Mouse (Mus musculus) thymus, adult 2 months (tissue): Measurements from ENCODE around the gene Spdye4c.

ENCODE experiments used
- CTCF ChIP-seq: fragments of 200-500 bp; IDR thresholded peaks from 2 replicates; pipeline ENCODE4 v1.5.1; 2012; ENCODE audit warnings: mild to moderate bottlenecking, control low read depth, low read length, moderate library complexity, borderline replicate concordance; ENCODE audit not compliant: control insufficient read depth, poor library complexity, insufficient read depth; ENCODE audit errors: extremely low read depth
- POLR2A ChIP-seq: fragments of 200-500 bp; IDR thresholded peaks from 2 replicates; pipeline ENCODE4 v1.6.1; 2012; ENCODE audit warnings: mild to moderate bottlenecking, low read length, control low read depth, moderate library complexity; ENCODE audit not compliant: control insufficient read depth, poor library complexity, insufficient read depth; ENCODE audit errors: extremely low read depth

DNA sequence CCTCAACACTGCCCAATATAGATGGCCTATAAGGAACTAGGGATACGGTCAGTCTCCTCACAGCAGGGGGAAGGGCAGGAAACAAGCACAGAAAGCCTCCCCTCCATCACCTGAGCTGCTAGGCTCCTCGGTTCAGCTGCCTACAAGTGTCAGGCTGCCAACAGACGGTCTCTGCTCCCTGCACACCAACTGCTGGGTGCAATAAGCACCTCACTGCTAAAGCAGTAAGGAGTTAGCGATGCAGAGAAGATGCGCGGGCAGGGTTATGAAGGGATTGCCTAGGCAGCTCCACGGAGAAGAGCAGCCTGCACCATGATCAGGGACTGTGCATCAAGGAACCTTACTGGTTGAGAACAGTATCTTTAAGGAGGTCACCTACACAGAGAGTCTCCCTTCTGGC, 45.6 kb upstream of the Spdye4c start:
- TF ChIP-seq CTCF (no peak), POLR2A (no peak)
